Mouse (Mus musculus): ENCODE measurements around the gene Limk2. TPM values are rescaled to one million over a fixed set of nuclear protein-coding genes. Genes with fewer than 3 reads are reported as not detected.

The Limk2 gene
- 45.3 and 49.1 TPM in 2 replicates for polyA plus RNA-seq (2014; fragmentation: Nextera tagmentation; extraction: Ambion mirVana)

- peak within 1 kb of the TSS; percentile 67 for H3K4me2 ChIP-seq
- H3K4me1 ChIP-seq (ENCODE audit: insufficient read depth) = no peaks in the 10 kb centered on the region
- ATAC-seq (ENCODE audit: insufficient read depth) = peak; percentile 93
- H3K27ac ChIP-seq (ENCODE audit: low read depth) = peak within 1 kb of the TSS; percentile 64
- 3% methylated on average over 45 of the region's 45 CpGs for WGBS
- no peaks in the 10 kb centered on the region for H3K9me3 ChIP-seq (ENCODE audit: low read depth, low read length)
- peak within 1 kb of the TSS; percentile 80 for H3K9ac ChIP-seq
- TF ChIP-seq CTCF (IDR thresholded peaks at IDR 0.05; ENCODE audit: low read depth) = peak; percentile 83
- peak within 1 kb of the TSS; percentile 74 for H3K4me3 ChIP-seq (ENCODE audit: low read depth, low read length)
- DNase-seq = peak; percentile 94
- H3K36me3 ChIP-seq (ENCODE audit: insufficient read depth) = 0 out of 2 replicates have a peak, but pooled peaks cover 7% of the 10 kb centered on the region
- no peaks in the 10 kb centered on the region for H3K27me3 ChIP-seq (ENCODE audit: insufficient read depth, low read length)
These were observed at the start of gene Limk2 for GRCm38 (mm10) chr11:3408997-3409732. TSS of gene Limk2 (minus strand) at chr11:3409189.

- ATAC-seq (ENCODE audit: insufficient read depth) (no peak), DNase-seq (no peak)
- Histone ChIP-seq H3K9ac (no peak overlapping the region), H3K4me2 (no peak overlapping the region), H3K27me3 (ENCODE audit: insufficient read depth, low read length) (no peaks in the 10 kb centered on the region), H3K36me3 (ENCODE audit: insufficient read depth) (peaks cover 3% of the 10 kb centered on the region; the same call in 1 of the 2 replicates), H3K9me3 (ENCODE audit: low read depth, low read length) (no peaks in the 10 kb centered on the region), H3K4me1 (ENCODE audit: insufficient read depth) (no peaks in the 10 kb centered on the region), H3K27ac (ENCODE audit: low read depth) (no peak overlapping the region), H3K4me3 (ENCODE audit: low read depth, low read length) (no peak overlapping the region)
- WGBS = 69% methylated on average over 8 of the region's 13 CpGs
- TF ChIP-seq CTCF (IDR thresholded peaks at IDR 0.05; ENCODE audit: low read depth) = no peak
These were observed 49.6 kb upstream of the Limk2 start for GRCm38 (mm10) chr11:3458428-3459104.

GRCm38 (mm10) chr11:3456354-3456753, 47.4 kb upstream of the Limk2 start:
- Histone ChIP-seq H3K36me3 (ENCODE audit: insufficient read depth) (peaks cover 3% of the 10 kb centered on the region; the same call in 1 of the 2 replicates), H3K4me1 (ENCODE audit: insufficient read depth) (no peaks in the 10 kb centered on the region), H3K27ac (ENCODE audit: low read depth) (no peak overlapping the region), H3K4me2 (no peak overlapping the region), H3K9ac (no peak overlapping the region), H3K9me3 (ENCODE audit: low read depth, low read length) (no peaks in the 10 kb centered on the region), H3K27me3 (ENCODE audit: insufficient read depth, low read length) (no peaks in the 10 kb centered on the region), H3K4me3 (ENCODE audit: low read depth, low read length) (no peak overlapping the region)
- WGBS = 22% methylated on average over 1 of the region's 1 CpGs
- ATAC-seq (ENCODE audit: insufficient read depth) (no peak), DNase-seq (peak; percentile 83)
- TF ChIP-seq CTCF (IDR thresholded peaks at IDR 0.05; ENCODE audit: low read depth) = peak; percentile 86

- ATAC-seq (ENCODE audit: insufficient read depth) (no peak), DNase-seq (no peak)
- 90% methylated on average over 3 of the region's 3 CpGs for WGBS
- Histone ChIP-seq H3K36me3 (ENCODE audit: insufficient read depth) (peaks cover 3% of the 10 kb centered on the region; the same call in 1 of the 2 replicates), H3K9ac (no peak overlapping the region), H3K27me3 (ENCODE audit: insufficient read depth, low read length) (no peaks in the 10 kb centered on the region), H3K27ac (ENCODE audit: low read depth) (no peak overlapping the region), H3K4me1 (ENCODE audit: insufficient read depth) (no peaks in the 10 kb centered on the region), H3K4me3 (ENCODE audit: low read depth, low read length) (no peak overlapping the region), H3K4me2 (no peak overlapping the region), H3K9me3 (ENCODE audit: low read depth, low read length) (no peaks in the 10 kb centered on the region)
- no peak for TF ChIP-seq CTCF (IDR thresholded peaks at IDR 0.05; ENCODE audit: low read depth)
These were observed 45.5 kb upstream of the Limk2 start for GRCm38 (mm10) chr11:3454506-3454905.

DNA sequence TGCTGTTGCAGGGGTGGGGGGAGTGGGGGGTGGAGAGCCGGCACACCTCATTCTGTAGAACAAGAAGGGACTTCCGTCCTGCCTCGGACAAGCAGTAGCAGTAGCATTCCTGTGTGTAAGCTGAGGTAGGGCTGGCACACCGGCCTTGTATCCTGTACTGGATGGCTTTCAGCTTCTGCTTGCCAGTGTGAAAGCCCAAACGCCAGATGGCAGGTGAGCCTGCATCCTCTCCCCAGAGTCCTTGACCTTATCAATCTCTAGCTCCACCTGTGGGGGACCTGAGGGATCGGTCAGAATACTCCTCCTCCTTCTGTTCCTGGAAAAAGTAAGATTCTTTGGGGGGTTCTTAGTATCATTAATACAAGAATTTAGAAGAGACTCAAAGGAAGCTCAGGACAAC, 44.5 kb upstream of the Limk2 start:
- Histone ChIP-seq H3K4me2 (peak overlapping the region; percentile 93), H3K27ac (ENCODE audit: low read depth) (no peak overlapping the region), H3K27me3 (ENCODE audit: insufficient read depth, low read length) (no peaks in the 10 kb centered on the region), H3K4me3 (ENCODE audit: low read depth, low read length) (peak overlapping the region; percentile 86), H3K9me3 (ENCODE audit: low read depth, low read length) (no peaks in the 10 kb centered on the region), H3K36me3 (ENCODE audit: insufficient read depth) (peaks cover 3% of the 10 kb centered on the region; the same call in 1 of the 2 replicates), H3K9ac (no peak overlapping the region), H3K4me1 (ENCODE audit: insufficient read depth) (no peaks in the 10 kb centered on the region)
- ATAC-seq (ENCODE audit: insufficient read depth) (no peak), DNase-seq (peak; percentile 13)
- 57% methylated on average over 6 of the region's 6 CpGs for WGBS
- TF ChIP-seq CTCF (IDR thresholded peaks at IDR 0.05; ENCODE audit: low read depth) = peak; percentile 32

GRCm38 (mm10) chr11:3452769-3453168, 43.8 kb upstream of the Limk2 start:
- Histone ChIP-seq H3K27ac (ENCODE audit: low read depth) (peak overlapping the region; percentile 95), H3K4me2 (peak overlapping the region; percentile 93), H3K27me3 (ENCODE audit: insufficient read depth, low read length) (no peaks in the 10 kb centered on the region), H3K9ac (peak overlapping the region; percentile 87), H3K9me3 (ENCODE audit: low read depth, low read length) (no peaks in the 10 kb centered on the region), H3K36me3 (ENCODE audit: insufficient read depth) (peaks cover 3% of the 10 kb centered on the region; the same call in 1 of the 2 replicates), H3K4me3 (ENCODE audit: low read depth, low read length) (peak overlapping the region; percentile 86), H3K4me1 (ENCODE audit: insufficient read depth) (no peaks in the 10 kb centered on the region)
- ATAC-seq (ENCODE audit: insufficient read depth) (peak; percentile 55), DNase-seq (peak; percentile 54)
- WGBS = under 1% methylated on average over 9 of the region's 9 CpGs
- TF ChIP-seq CTCF (IDR thresholded peaks at IDR 0.05; ENCODE audit: low read depth) = no peak

GRCm38 (mm10) chr11:3452167-3452639, 43.2 kb upstream of the Limk2 start, which contains the start of gene Rnf185:
TSS of gene Rnf185 (minus strand) at chr11:3452363.
- ATAC-seq (ENCODE audit: insufficient read depth) (peak; percentile 98), DNase-seq (peak; percentile 98)
- under 1% methylated on average over 45 of the region's 45 CpGs for WGBS
- H3K27ac ChIP-seq (ENCODE audit: low read depth) = peak within 1 kb of the TSS; percentile 95
- peak within 1 kb of the TSS; percentile 87 for H3K9ac ChIP-seq
- no peaks in the 10 kb centered on the region for H3K27me3 ChIP-seq (ENCODE audit: insufficient read depth, low read length)
- peaks cover 3% of the 10 kb centered on the region; the same call in 1 of the 2 replicates for H3K36me3 ChIP-seq (ENCODE audit: insufficient read depth)
- TF ChIP-seq CTCF (IDR thresholded peaks at IDR 0.05; ENCODE audit: low read depth) = no peak; the same call in 1 of the 2 replicates
- H3K4me1 ChIP-seq (ENCODE audit: insufficient read depth) = no peaks in the 10 kb centered on the region
- peak within 1 kb of the TSS; percentile 93 for H3K4me2 ChIP-seq
- H3K9me3 ChIP-seq (ENCODE audit: low read depth, low read length) = no peaks in the 10 kb centered on the region
- H3K4me3 ChIP-seq (ENCODE audit: low read depth, low read length) = peak within 1 kb of the TSS; percentile 86

All from lung, embryonic 14.5 days (tissue).